Mouse (Mus musculus) midbrain, postnatal 0 days (tissue): ENCODE measurements around the gene Angpt4. TPM values are rescaled to one million over a fixed set of nuclear protein-coding genes. Genes with fewer than 3 reads are reported as not detected.

Experiments
- ATAC-seq: fragments of 200-750 bp; cut with Nextera tagmentation; 2 replicates; pipeline ENCODE4 v1.8.0; 2017; ENCODE audit warnings: moderate number of reproducible peaks, mild to moderate bottlenecking, moderate TSS enrichment, moderate library complexity; ENCODE audit not compliant: low FRiP score
- DNase-seq: peaks from one replicate; pipeline ENCODE4 v3.0.0-alpha.2; 2015; ENCODE audit warnings: low spot score
- H3K27ac ChIP-seq: fragments of 300-500 bp; sonication (generic); 2 replicates; pipeline ENCODE4 v1.5.1; 2014; ENCODE audit warnings: low read depth, mild to moderate bottlenecking, low read length, mixed read lengths
- H3K27me3 ChIP-seq: fragments of 300-500 bp; sonication (generic); 2 replicates; pipeline ENCODE4 v1.6.1; 2014; ENCODE audit warnings: low read length, control low read depth, mixed read lengths; ENCODE audit not compliant: insufficient read depth
- H3K36me3 ChIP-seq: fragments of 300-500 bp; sonication (generic); 2 replicates; pipeline ENCODE4 v1.6.1; 2014; ENCODE audit warnings: low read length, control low read depth, mixed read lengths; ENCODE audit not compliant: insufficient read depth
- H3K4me1 ChIP-seq: fragments of 300-500 bp; sonication (generic); 2 replicates; pipeline ENCODE4 v1.6.1; 2014; ENCODE audit warnings: mild to moderate bottlenecking, control low read depth, antibody characterized with exemption, low read length, mixed read lengths; ENCODE audit not compliant: insufficient read depth
- H3K4me2 ChIP-seq: fragments of 300-500 bp; sonication (generic); 2 replicates; pipeline ENCODE4 v1.6.1; 2014; ENCODE audit warnings: low read depth, mild to moderate bottlenecking, low read length, mixed read lengths; ENCODE audit not compliant: poor library complexity, severe bottlenecking
- H3K4me3 ChIP-seq: fragments of 300-500 bp; sonication (generic); 2 replicates; pipeline ENCODE4 v1.5.1; 2014; ENCODE audit warnings: low read depth, mild to moderate bottlenecking, low read length, moderate library complexity
- H3K9ac ChIP-seq: fragments of 300-500 bp; sonication (generic); replicated peaks from 2 replicates; pipeline ENCODE4 v1.6.1; 2014; ENCODE audit warnings: mild to moderate bottlenecking, low read length, moderate library complexity, mixed read lengths; ENCODE audit not compliant: poor library complexity, severe bottlenecking
- H3K9me3 ChIP-seq: fragments of 300-500 bp; sonication (generic); 2 replicates; pipeline ENCODE4 v1.6.1; 2016; ENCODE audit warnings: low read length, control low read depth
- CTCF ChIP-seq: IDR thresholded peaks from 2 replicates; pipeline ENCODE4 v1.5.1; 2016; ENCODE audit warnings: antibody characterized with exemption, mild to moderate bottlenecking
- WGBS: fragments of 180-500 bp; shearing (Covaris S2); extraction: QIAGEN DNeasy Blood & Tissue Kit; methylation state at CpG from one replicate; pipeline ENCODE4 v1.1.7; 2014; 5-methylcytosine and 5-hydroxymethylcytosine counted together
- microRNA counts: library from miRNA; unstranded; fragments of <30 nt; microRNA quantifications from one replicate; lab custom pipeline; 2015
- microRNA-seq: library from miRNA; unstranded; fragments of <30 nt; microRNA quantifications from one replicate; pipeline ENCODE4, GENCODE M21; 2016; ENCODE audit warnings: borderline number of aligned reads
- polyA plus RNA-seq: library from polyadenylated mRNA; unstranded; fragments of >200 nt; fragmentation: Nextera tagmentation; extraction: Ambion mirVana; gene quantifications from 2 replicates; pipeline ENCODE4 v1.2.1, GENCODE M21; 2015
- total RNA-seq: library from RNA; depleted of rRNA; stranded (reverse); fragments of >200 nt; gene quantifications from 2 replicates; pipeline ENCODE4 v1.2.3, GENCODE M21; 2014; rRNA removed

Gene Angpt4
- total and polyA plus RNA-seq, 2 experiments from 2014 or later: 0.25 to 0.38 TPM

GRCm38 (mm10) chr2:151994350-151995122 lies 83.5 kb downstream of the Angpt4 start:
- 8% methylated on average over 22 of the region's 22 CpGs for WGBS
- Histone ChIP-seq H3K4me1 (peaks cover 3% of the 10 kb centered on the region; the same call in 1 of the 2 replicates), H3K9me3 (no peaks in the 10 kb centered on the region), H3K27ac (no peak overlapping the region), H3K4me2 (peak overlapping the region; percentile 46), H3K4me3 (0 out of 2 replicates have a peak overlapping the region, but pooled peaks have one; percentile 5), H3K9ac (no peak overlapping the region), H3K36me3 (no peaks in the 10 kb centered on the region), H3K27me3 (peaks cover 11% of the 10 kb centered on the region)
- ATAC-seq (0 out of 2 replicates have a peak, but pooled peaks have one; percentile 14), DNase-seq (peak; percentile 75)
- peak; percentile 93 for TF ChIP-seq CTCF

MicroRNAs encoded within 50 kb of the gene (microRNA counts, 519-probe panel; counts per million panel counts)
- 528 counts per million, percentile 58 among the panel's probes with 10 or more counts for microRNA mmu-miR-1953 (lab: Ali Mortazavi, UCI)

Small RNA genes within 50 kb of the gene (microRNA-seq; reads per million reads assigned to microRNA genes)
- not detected for gene Mir1953

Other genes starting within 250 kb of the Angpt4 start
- 0.44 and 0.90 TPM in 2 replicates for gene Rad21l, start 242.7 kb upstream of the Angpt4 start, total RNA-seq
- 0.15 and 0.20 TPM in 2 replicates for gene Rad21l, start 242.7 kb upstream of the Angpt4 start, polyA plus RNA-seq
- gene Tmem74b, start 209.2 kb upstream of the Angpt4 start, total RNA-seq: 28.6 and 36.9 TPM in 2 replicates
- gene Tmem74b, start 209.2 kb upstream of the Angpt4 start, polyA plus RNA-seq: 24.8 and 28.0 TPM in 2 replicates
- gene Psmf1, start 167.0 kb upstream of the Angpt4 start, total RNA-seq: 59.5 and 77.6 TPM in 2 replicates
- 72.6 and 73.8 TPM in 2 replicates for gene Psmf1, start 167.0 kb upstream of the Angpt4 start, polyA plus RNA-seq
- gene Rspo4, start 68.3 kb upstream of the Angpt4 start, total RNA-seq: 0.33 TPM in 1 of 2 replicates, not detected in the other
- gene Rspo4, start 68.3 kb upstream of the Angpt4 start, polyA plus RNA-seq: 0.44 and 0.55 TPM in 2 replicates
- gene Fam110a, start 69.0 kb downstream of the Angpt4 start, total RNA-seq: 25.9 and 28.7 TPM in 2 replicates
- gene Fam110a, start 69.0 kb downstream of the Angpt4 start, polyA plus RNA-seq: 36.1 and 43.5 TPM in 2 replicates
- 2.6 and 3.5 TPM in 2 replicates for gene Slc52a3, start 85.3 kb downstream of the Angpt4 start, total RNA-seq
- 2.2 and 2.6 TPM in 2 replicates for gene Slc52a3, start 85.3 kb downstream of the Angpt4 start, polyA plus RNA-seq
- 6.7 and 10.8 TPM in 2 replicates for gene Scrt2, start 170.3 kb downstream of the Angpt4 start, total RNA-seq
- gene Scrt2, start 170.3 kb downstream of the Angpt4 start, polyA plus RNA-seq: 2.2 and 2.3 TPM in 2 replicates
- 24.5 and 46.1 TPM in 2 replicates for gene Srxn1, start 194.3 kb downstream of the Angpt4 start, total RNA-seq
- gene Srxn1, start 194.3 kb downstream of the Angpt4 start, polyA plus RNA-seq: 24.8 and 29.5 TPM in 2 replicates
- gene Tcf15, start 232.4 kb downstream of the Angpt4 start, total RNA-seq: 2.7 TPM in 1 of 2 replicates, not detected in the other
- gene Tcf15, start 232.4 kb downstream of the Angpt4 start, polyA plus RNA-seq: 0.58 and 0.90 TPM in 2 replicates